In genomic region chr9:120233011-120233410, GRCm38 (mm10) we compare ENCODE assay signal across 26 mouse cellular contexts.
"Had no signal": no experiment of that assay in that cellular context is flagged by ENCODE, and none has a peak within 500 bp of the region (broad histone marks: within the 10 kb centered on the region; RNA-seq: fewer than 3 reads in every experiment).

No protein-coding gene starts in this region.

- DNase-seq: gastrocnemius, adult 2 months; gastrocnemius, postnatal 10 days; gastrocnemius, postnatal 25 days; heart, adult 18-20 months; heart, postnatal 14 days; heart, postnatal 36 days; kidney, adult 11 months; kidney, adult 2 months; kidney, adult 9 months; kidney, postnatal 14 days; kidney, postnatal 36 days; layer of hippocampus, adult 9-11 months; layer of hippocampus, postnatal 36 days; left cerebral cortex, postnatal 4 days had no signal

- H3K4me3 ChIP-seq: gastrocnemius, adult 2 months; heart, embryonic 13.5 days; heart, embryonic 15.5 days; hindbrain, embryonic 13.5 days; hindbrain, embryonic 15.5 days; kidney, embryonic 15.5 days; limb, embryonic 13.5 days; limb, embryonic 15.5 days; liver, embryonic 12.5 days had no signal

- H3K27ac ChIP-seq: gastrocnemius, adult 2 months; heart, embryonic 13.5 days; heart, embryonic 15.5 days; hindbrain, embryonic 13.5 days; hindbrain, embryonic 15.5 days; hindbrain, postnatal 0 days; kidney, embryonic 15.5 days; kidney, postnatal 0 days; limb, embryonic 13.5 days; limb, embryonic 15.5 days; liver, embryonic 12.5 days; liver, embryonic 14.5 days had no signal

- ATAC-seq: hindbrain, postnatal 0 days; intestine, embryonic 16.5 days; liver, embryonic 12.5 days had no signal
